In the genomic region with DNA sequence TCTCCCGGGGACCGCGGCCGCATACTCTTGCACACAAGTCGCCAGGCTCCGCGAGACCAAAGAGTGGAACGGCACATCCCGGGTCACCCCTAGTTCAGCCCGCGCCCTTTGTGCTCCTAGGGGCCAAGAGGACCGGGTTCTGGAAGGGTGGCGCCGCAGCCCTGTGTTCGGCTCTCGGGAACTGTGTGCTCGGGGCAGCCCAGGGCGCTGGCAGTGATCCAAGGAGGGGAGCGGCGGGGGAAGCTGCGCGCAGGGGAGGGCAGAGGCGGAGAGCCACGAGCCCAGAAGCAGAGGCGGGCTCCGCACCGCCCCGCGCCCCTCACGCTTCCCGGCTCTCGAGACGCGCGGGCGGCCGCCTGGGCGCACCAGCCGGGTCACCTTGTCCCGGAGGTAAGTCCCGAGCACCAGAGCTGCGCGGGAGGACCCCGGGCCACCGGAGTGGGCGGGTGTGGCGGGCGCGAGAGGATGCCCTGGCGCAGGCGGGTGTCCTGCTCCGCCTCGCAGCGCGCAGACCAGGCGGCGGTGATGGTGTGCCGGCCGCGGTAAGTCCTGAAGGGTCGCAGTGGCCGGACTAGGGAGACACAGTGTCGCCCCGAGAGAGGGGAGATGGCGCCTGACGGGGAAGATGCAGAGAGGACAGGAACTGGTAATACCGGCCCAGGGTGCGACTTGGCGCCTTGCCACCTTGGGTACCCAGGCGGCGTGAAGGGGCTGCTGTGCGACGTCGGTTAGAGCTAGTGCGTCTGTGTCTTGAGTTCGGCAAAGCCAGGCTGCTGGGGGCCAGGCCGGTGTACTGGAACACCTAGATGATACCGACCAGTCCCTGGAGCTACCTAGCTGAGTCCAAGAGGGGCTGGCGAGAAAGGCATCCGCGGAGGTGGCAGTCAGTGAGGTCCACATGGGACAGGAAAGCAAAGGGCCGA, we compare ENCODE assay signal across 9 mouse cellular contexts. TPM values are rescaled to one million over a fixed set of nuclear protein-coding genes. Genes with fewer than 3 reads are reported as not detected.
DNase-seq lines count a peak whose midpoint lies in the region; ATAC-seq lines count a peak whose summit lies in the region.
"Had no signal": no experiment of that assay in that cellular context is flagged by ENCODE, and none has a peak within 500 bp of the region (broad histone marks: within the 10 kb centered on the region; RNA-seq: fewer than 3 reads in every experiment).

Gene C530025M09Rik, minus strand, starts transcription at position 678 of the 923 bp plus-strand sequence.

- intact Hi-C loops in gastrocnemius, postnatal 36 days (cut with DNase I), result no loop called here

- peaks cover 45% of the 10 kb centered on the region for H3K27me3 ChIP-seq in forebrain, embryonic 13.5 days
- H3K27me3 ChIP-seq in hindbrain, embryonic 14.5 days (ENCODE audit: control insufficient read depth, insufficient read depth, low read length), result peaks cover 21% of the 10 kb centered on the region
- peaks cover 37% of the 10 kb centered on the region for H3K27me3 ChIP-seq in limb, embryonic 11.5 days (ENCODE audit: control insufficient read depth, insufficient read depth, low read length)
- peaks cover 46% of the 10 kb centered on the region for H3K27me3 ChIP-seq in neural tube, embryonic 13.5 days

- peak within 1 kb of the TSS; percentile 74 for H3K9ac ChIP-seq in forebrain, embryonic 13.5 days
- H3K9ac ChIP-seq in hindbrain, embryonic 14.5 days, result peak within 1 kb of the TSS; percentile 77
- peak within 1 kb of the TSS; percentile 61 for H3K9ac ChIP-seq in limb, embryonic 11.5 days (ENCODE audit: low read length)
- H3K9ac ChIP-seq in neural tube, embryonic 13.5 days, result peak within 1 kb of the TSS; percentile 82

- H3K36me3 ChIP-seq in forebrain, embryonic 13.5 days (ENCODE audit: poor library complexity, severe bottlenecking), result no peaks in the 10 kb centered on the region
- no peaks in the 10 kb centered on the region for H3K36me3 ChIP-seq in hindbrain, embryonic 14.5 days (replicated peaks; ENCODE audit: control insufficient read depth, insufficient read depth)
- no peaks in the 10 kb centered on the region for H3K36me3 ChIP-seq in limb, embryonic 11.5 days (ENCODE audit: control insufficient read depth, insufficient read depth, low read length)
- no peaks in the 10 kb centered on the region for H3K36me3 ChIP-seq in neural tube, embryonic 13.5 days

- peak within 1 kb of the TSS; percentile 65 for H3K4me3 ChIP-seq in forebrain, embryonic 13.5 days
- peak within 1 kb of the TSS; percentile 61 for H3K4me3 ChIP-seq in hindbrain, embryonic 14.5 days (replicated peaks; ENCODE audit: low read length)
- H3K4me3 ChIP-seq in limb, embryonic 11.5 days (ENCODE audit: low read depth, low read length), result peak within 1 kb of the TSS; percentile 54
- H3K4me3 ChIP-seq in neural tube, embryonic 13.5 days, result peak within 1 kb of the TSS; percentile 69

- peak; percentile 24 for DNase-seq in gastrocnemius, postnatal 10 days
- no peak for DNase-seq in gastrocnemius, postnatal 36 days
- DNase-seq in cerebellum, adult 11 months, result peak; percentile 68
- DNase-seq in hindbrain, embryonic 14.5 days (ENCODE audit: low spot score), result peak; percentile 60
- DNase-seq in limb, embryonic 11.5 days (ENCODE audit: low spot score), result peak; percentile 79
- peak; percentile 11 for DNase-seq in yolk sac, embryonic 10.5 days (ENCODE audit: low spot score)

- WGBS in forebrain, embryonic 13.5 days, result under 1% methylated on average over 73 of the region's 82 CpGs
- under 1% methylated on average over 82 of the region's 82 CpGs for WGBS in hindbrain, embryonic 14.5 days
- under 1% methylated on average over 68 of the region's 82 CpGs for whole genome bisulfite sequencing in limb, embryonic 11.5 days
- under 1% methylated on average over 70 of the region's 82 CpGs for WGBS in neural tube, embryonic 13.5 days

- no peaks in the 10 kb centered on the region for H3K9me3 ChIP-seq in forebrain, embryonic 13.5 days (replicated peaks)
- no peaks in the 10 kb centered on the region for H3K9me3 ChIP-seq in hindbrain, embryonic 14.5 days (ENCODE audit: control insufficient read depth, low read length)
- no peaks in the 10 kb centered on the region for H3K9me3 ChIP-seq in limb, embryonic 11.5 days (ENCODE audit: control insufficient read depth, low read length)
- H3K9me3 ChIP-seq in neural tube, embryonic 13.5 days, result no peaks in the 10 kb centered on the region

- H3K4me2 ChIP-seq in forebrain, embryonic 13.5 days, result peak within 1 kb of the TSS; percentile 97
- H3K4me2 ChIP-seq in hindbrain, embryonic 14.5 days (replicated peaks), result peak within 1 kb of the TSS; percentile 97
- H3K4me2 ChIP-seq in limb, embryonic 11.5 days (ENCODE audit: low read depth, severe bottlenecking), result peak within 1 kb of the TSS; percentile 95
- H3K4me2 ChIP-seq in neural tube, embryonic 13.5 days, result peak within 1 kb of the TSS; percentile 94

- peaks cover 22% of the 10 kb centered on the region for H3K4me1 ChIP-seq in forebrain, embryonic 13.5 days
- H3K4me1 ChIP-seq in hindbrain, embryonic 14.5 days (replicated peaks; ENCODE audit: control insufficient read depth, insufficient read depth, low read length), result 0 out of 2 replicates have a peak, but pooled peaks cover 4% of the 10 kb centered on the region
- H3K4me1 ChIP-seq in limb, embryonic 11.5 days (ENCODE audit: control insufficient read depth, insufficient read depth, low read length), result 0 out of 2 replicates have a peak, but pooled peaks cover 2% of the 10 kb centered on the region
- H3K4me1 ChIP-seq in neural tube, embryonic 13.5 days (replicated peaks), result peaks cover 26% of the 10 kb centered on the region

- peak; percentile 90 for ATAC-seq in forebrain, embryonic 13.5 days
- peak; percentile 87 for ATAC-seq in hindbrain, embryonic 14.5 days (ENCODE audit: low FRiP score)
- peak; percentile 81 for ATAC-seq in limb, embryonic 11.5 days (ENCODE audit: insufficient number of reproducible peaks, low FRiP score, low TSS enrichment, low read depth)
- ATAC-seq in neural tube, embryonic 13.5 days (ENCODE audit: low read depth), result peak; percentile 88

- H3K27ac ChIP-seq in forebrain, embryonic 13.5 days, result no peak within 1 kb of the TSS
- peak within 1 kb of the TSS; percentile 55 for H3K27ac ChIP-seq in hindbrain, embryonic 14.5 days
- no peak within 1 kb of the TSS for H3K27ac ChIP-seq in limb, embryonic 11.5 days (replicated peaks; ENCODE audit: low read depth, low read length)
- peak within 1 kb of the TSS; percentile 59 for H3K27ac ChIP-seq in neural tube, embryonic 13.5 days (replicated peaks)

RNA-seq across cellular contexts. Expression of gene C530025M09Rik, which starts in this region (rescaled TPM):
- not detected for total RNA-seq in gastrocnemius, postnatal 10 days (2021)
- total RNA-seq in gastrocnemius, postnatal 36 days (2021), result not detected
- 0.64 and 0.75 TPM in 2 replicates for polyA plus RNA-seq in forebrain, embryonic 13.5 days (2015; fragmentation: Nextera tagmentation; extraction: Ambion mirVana)
- polyA plus RNA-seq in hindbrain, embryonic 14.5 days (2014; fragmentation: Nextera tagmentation; extraction: Ambion mirVana), result 2.0 and 2.1 TPM in 2 replicates
- polyA plus RNA-seq in limb, embryonic 11.5 days (2014; fragmentation: Nextera tagmentation; extraction: Ambion mirVana), result not detected in 2 replicates
- 1.4 and 1.8 TPM in 2 replicates for polyA plus RNA-seq in neural tube, embryonic 13.5 days (2015; fragmentation: Nextera tagmentation; extraction: Ambion mirVana)
- total RNA-seq: heart, adult 18-20 months had no signal

Comparison
In these comparisons a context has a peak if more than half of its experiments do, and no peak if none do; other contexts are left out.
1. Peak in DNase-seq in gastrocnemius, postnatal 10 days; RNA of the gene not detected or under 1 TPM.
2. Peak in ATAC-seq, H3K4me3 ChIP-seq, H3K9ac ChIP-seq and H3K4me2 ChIP-seq in forebrain, embryonic 13.5 days; RNA of the gene not detected or under 1 TPM.
3. Peak in DNase-seq, ATAC-seq, H3K4me3 ChIP-seq, H3K9ac ChIP-seq and H3K4me2 ChIP-seq in limb, embryonic 11.5 days; RNA of the gene not detected or under 1 TPM.
4. DNase-seq: peak in cerebellum, adult 11 months (single experiment), hindbrain, embryonic 14.5 days (single experiment) and yolk sac, embryonic 10.5 days (single experiment); none in gastrocnemius, postnatal 36 days (0 of 2).
5. H3K27ac ChIP-seq: peak in hindbrain, embryonic 14.5 days (single experiment) and neural tube, embryonic 13.5 days (single experiment); none in forebrain, embryonic 13.5 days (single experiment) and limb, embryonic 11.5 days (single experiment).
6. Peak in every context shown above with its lines, with median percentiles within 50 percentile points of each other: ATAC-seq, H3K4me2 ChIP-seq, H3K4me3 ChIP-seq and H3K9ac ChIP-seq.